Mouse (Mus musculus) mouse trophoblast stem cell (cell line): ENCODE data around the gene U2af1.
"Not testable (repeated sequence)": the region's sequence is repeated elsewhere in the genome, so short reads cannot be mapped to it uniquely, and the experiment has no call there.

Experiments
- in situ Hi-C, 2 experiments: fragments of 300-500 bp; cut with MseI, MboI; formaldehyde crosslinking; loops; 2 replicates in 1 of 2; 3 replicates in 1 of 2; pipeline ENCODE4 v1.15.1; 2025

Gene U2af1

GRCm38 (mm10) chr17:31658468-31659185 lies at the start of gene U2af1:
Gene U2af1, minus strand, starts transcription at chr17:31658892.
- in situ Hi-C loops, result loop anchor here (5.0 to 10.0 kb wide), 2 partner anchors 126 to 134 kb away; partner anchors contain the start of gene Ndufv3 (in 1 of the 2)

DNA sequence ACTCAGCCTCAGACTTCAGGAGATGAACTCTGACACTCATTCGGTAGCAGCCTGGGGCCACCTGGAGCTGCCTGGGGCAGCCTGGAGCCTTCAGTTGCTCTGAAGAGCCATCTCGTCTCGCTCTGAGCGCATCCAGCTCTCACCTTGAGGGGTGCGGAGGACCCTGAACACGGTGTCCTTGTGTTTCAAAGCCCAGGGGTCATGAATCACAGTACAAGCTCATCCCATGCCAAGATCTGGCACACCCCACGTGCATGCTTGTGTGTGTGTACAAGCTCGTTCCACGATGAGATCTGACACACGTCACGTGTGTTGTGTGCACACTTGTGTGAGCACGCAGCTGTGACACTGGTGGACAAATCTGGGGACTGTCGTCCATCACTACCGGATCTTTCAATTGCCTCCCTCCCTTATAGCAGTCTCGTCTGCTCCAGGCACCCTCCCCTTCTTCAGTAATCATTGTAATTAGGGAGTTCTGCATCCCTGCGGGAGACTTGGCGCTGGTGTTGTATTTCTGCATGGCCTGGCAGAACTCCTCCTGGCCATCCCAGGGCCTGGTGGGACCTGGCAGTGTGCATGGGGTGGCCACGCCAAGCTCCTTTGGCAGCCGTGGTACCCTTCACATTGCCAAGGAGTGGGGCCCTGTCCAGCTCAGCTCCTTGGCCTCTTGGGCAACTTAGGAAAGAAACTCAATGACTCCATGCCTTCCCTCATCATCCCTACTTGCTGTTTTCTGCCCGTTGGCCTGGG lies 46.8 kb upstream of the U2af1 start:
- in situ Hi-C loops, result no loop called here

DNA sequence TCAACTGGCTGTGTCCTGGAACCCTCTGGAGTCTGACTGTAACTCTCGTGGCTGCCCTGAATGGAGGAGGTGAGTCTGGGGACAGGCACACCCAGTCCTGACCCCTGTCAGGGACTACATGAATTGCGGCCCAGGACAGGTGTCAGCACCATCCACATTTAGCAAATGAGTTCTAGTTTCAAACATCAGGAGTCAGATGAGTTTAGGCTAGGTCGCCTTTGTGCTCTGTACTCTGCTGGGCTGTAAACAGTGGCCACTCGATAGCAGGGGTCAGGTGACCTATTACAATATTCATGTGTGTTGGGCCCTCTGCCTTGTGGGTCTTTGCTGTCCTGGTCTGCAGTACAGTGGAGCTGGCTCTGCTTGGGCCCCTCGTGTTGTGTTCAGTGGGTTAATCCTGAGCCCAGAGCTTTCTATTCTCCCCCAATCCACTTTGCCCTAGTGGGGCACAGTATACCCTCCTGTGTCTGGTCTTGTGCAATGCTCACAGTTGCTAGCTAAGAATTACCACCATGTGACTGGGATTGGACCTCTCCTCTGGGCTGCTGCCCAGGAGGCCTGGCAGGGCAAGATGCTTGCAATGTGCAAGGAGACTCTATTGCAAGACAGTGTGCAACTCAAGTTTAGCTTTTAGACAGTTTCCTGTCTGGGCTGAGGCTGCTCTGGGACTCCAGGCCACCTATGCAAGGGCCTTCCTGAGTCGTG lies 44.7 kb upstream of the U2af1 start:
- in situ Hi-C loops, result no loop called here

GRCm38 (mm10) chr17:31698347-31698746 lies 39.7 kb upstream of the U2af1 start:
- in situ Hi-C loops, result no loop called here

GRCm38 (mm10) chr17:31695356-31695755 lies 36.7 kb upstream of the U2af1 start:
- in situ Hi-C loops, result not testable (repeated sequence)

- in situ Hi-C loops, result no loop called here
Measured at GRCm38 (mm10) chr17:31694949-31695348, 36.3 kb upstream of the U2af1 start.

DNA sequence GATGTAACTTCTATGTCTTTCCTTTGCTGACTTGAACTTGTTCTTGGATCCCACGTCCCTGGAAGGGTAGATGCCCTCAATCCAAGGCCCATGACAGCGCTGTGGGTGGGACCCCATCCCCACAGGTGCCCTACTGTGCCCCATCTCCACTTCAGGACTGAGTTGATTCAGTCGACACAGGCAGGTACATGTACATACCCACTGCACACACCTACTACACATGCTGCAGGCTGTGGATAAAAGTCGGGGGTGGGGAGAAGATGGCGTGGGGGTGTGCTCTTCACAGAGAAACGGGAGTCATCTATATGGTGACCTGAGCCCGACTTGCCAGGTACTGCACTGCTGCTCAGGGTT lies 35.3 kb upstream of the U2af1 start:
- in situ Hi-C loops, result no loop called here

- in situ Hi-C loops, result no loop called here
Measured at GRCm38 (mm10) chr17:31693330-31694022, 34.8 kb upstream of the U2af1 start.

GRCm38 (mm10) chr17:31692918-31693317 lies 34.2 kb upstream of the U2af1 start:
- in situ Hi-C loops, result no loop called here

DNA sequence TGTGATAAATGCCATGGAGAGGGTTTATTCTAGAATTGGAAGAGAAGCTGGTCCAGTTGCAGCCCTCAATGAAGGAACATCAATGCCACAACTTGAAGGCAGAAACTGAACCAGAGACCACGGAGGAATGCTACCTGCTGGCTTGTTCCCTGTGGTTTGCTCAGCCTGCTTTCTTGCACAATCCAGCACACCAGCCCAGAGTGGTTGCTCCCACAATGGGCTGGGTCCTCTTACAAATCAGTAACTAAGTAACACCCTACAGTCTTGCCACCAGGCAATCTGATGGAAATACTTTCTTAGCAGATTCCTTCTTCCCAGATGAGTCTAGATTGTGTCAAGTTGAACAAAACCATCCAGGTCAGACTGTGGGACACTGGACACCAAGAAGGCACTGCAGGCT lies 30.9 kb upstream of the U2af1 start:
- in situ Hi-C loops, result loop anchor here (5.0 kb wide), 2 partner anchors 158 to 333 kb away; no protein-coding TSS in a partner anchor

DNA sequence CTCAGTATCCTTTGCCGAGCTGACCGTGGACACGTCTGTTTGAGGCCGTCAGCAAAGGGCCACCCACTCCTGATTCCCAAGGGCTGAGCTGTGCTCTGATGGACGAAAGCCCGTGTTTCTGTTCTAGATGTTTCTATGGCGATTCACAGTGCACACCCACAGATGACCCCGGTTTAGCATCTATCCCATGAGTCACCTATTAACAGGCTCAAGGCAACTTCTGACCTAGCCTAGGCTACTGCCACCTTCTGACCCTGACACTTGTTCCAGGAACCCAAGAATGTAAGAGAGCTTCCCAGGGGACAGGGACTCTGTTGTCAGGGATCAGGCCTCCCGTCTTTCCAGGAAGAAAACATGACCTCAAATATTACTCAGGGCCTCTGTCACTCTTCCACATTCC lies 29.4 kb upstream of the U2af1 start:
- in situ Hi-C loops, result loop anchor here (5.0 kb wide), 2 partner anchors 159 to 334 kb away; no protein-coding TSS in a partner anchor

DNA sequence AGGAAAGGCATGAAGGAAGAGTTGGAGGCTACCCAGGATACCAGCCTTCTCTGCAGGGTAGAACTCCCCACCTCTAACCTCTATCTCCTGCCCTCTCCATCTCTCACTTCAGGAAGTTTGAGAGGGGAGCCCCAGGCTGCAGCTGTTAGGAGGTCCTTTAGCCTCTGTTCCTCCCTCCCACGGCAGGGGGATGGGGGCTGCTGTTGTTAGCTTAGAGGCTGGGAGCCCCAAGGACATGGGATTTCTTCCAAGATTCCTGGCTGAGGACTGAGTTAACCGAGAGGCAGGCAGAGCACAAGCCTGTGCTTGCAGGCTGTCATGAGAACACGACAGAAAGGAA lies 27.5 kb upstream of the U2af1 start:
- in situ Hi-C loops, result loop anchor here (5.0 kb wide), 2 partner anchors 161 to 336 kb away; no protein-coding TSS in a partner anchor

DNA sequence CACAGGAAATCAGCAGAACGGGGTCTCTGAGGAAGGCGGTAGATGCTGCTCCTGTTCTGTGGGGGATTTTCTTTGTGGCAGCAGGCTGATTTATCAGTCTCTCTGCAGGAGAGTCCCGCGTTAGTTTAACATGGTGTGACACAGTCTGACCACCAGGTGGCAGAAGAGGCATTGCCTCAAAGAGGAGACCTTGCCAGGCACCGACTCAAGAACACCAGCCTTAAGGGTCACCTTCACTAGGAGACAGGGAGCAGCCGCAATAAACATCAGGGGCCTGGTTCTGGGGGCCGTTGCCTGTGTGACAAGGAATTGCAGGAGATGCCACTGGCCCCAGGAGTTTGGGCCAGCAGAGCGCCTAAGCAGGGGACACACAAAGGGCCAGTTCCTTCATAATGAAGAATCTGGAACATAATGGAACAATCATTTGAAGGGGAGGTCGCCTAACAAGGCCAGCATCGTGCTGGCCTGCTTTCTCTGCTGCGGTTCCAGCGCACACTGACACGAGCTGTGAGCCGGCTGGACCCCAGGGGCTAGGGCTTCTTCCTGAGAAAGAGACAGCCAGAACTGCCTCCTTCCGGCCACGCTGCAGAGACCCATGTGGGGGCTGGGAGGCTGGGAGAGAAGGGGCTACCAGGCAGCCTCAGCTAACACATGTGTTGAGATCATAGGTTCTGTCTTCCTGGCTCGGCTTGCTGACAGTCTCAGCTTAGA lies 27.0 kb upstream of the U2af1 start:
- in situ Hi-C loops, result loop anchor here (5.0 kb wide), 2 partner anchors 162 to 337 kb away; no protein-coding TSS in a partner anchor

DNA sequence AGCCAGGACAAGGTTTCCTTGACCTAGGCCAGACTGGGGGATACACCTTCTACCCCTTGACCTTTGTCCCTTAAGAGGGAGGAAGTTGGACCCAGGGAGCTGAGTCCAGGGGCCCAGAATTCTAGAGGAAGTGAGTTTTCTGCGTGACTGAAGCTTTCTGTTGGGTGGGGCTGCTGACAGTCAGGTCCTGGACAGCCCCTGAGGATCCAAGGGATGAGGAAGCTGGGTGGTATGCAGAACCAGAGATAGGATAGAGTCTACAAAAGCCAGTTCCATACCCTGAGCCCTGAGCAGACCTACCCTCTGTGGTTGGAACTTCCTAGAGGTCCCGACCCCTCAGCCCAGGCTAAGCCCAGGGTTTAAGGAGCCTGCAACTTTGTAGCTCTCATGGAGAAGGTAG lies 21.8 kb upstream of the U2af1 start:
- in situ Hi-C loops, result no loop called here

DNA sequence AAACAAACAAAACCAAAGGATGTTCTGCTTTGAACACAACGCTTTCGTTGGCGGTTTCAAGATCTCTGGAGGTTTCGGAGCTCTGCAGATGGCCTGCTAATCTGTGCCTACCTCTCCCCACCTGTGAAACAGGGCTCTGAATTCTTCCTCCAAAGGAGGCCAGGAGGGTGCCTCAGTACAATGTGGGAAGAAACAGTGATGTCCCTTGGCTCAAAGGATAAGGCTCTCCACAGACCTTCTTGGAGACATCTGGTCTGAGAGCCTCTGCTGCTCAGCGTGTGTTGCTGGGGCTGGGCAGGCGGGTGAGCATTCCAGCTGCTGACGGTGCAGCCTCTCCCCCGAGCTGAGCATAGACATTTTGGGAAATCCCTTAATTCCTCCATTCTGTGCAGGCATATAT lies 18.8 kb upstream of the U2af1 start, which contains the start of gene Cryaa:
Cryaa (plus strand) TSS at position 301 of the 400 bp plus-strand sequence.
- in situ Hi-C loops, result no loop called here

DNA sequence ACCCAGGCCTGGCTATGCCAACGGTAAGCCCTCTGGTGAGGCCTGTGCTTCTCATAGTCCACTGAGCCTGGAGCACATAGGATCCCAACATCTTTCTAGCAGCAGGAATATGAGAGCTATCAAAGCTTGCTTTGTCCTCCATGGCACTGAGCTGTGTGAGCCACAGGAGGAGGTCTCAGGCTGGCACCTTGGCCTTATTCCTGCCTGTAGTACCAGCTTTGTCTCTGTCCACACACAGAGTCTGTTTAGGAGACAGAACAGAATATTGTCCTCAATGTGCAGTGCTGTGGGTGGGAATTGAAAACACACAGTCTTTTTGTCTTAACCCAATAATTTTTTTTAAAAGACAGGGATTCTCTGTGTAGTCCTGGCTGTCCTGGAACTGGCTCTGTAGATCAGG lies 15.7 kb upstream of the U2af1 start:
- in situ Hi-C loops, result no loop called here

GRCm38 (mm10) chr17:31672279-31672678 lies 13.6 kb upstream of the U2af1 start:
- in situ Hi-C loops, result no loop called here

GRCm38 (mm10) chr17:31671698-31672097 lies 13.0 kb upstream of the U2af1 start:
- in situ Hi-C loops, result no loop called here

- in situ Hi-C loops, result no loop called here
Measured at GRCm38 (mm10) chr17:31670163-31670562, 11.5 kb upstream of the U2af1 start.

- in situ Hi-C loops, result no loop called here
Measured at GRCm38 (mm10) chr17:31668306-31668705, 9.6 kb upstream of the U2af1 start.

DNA sequence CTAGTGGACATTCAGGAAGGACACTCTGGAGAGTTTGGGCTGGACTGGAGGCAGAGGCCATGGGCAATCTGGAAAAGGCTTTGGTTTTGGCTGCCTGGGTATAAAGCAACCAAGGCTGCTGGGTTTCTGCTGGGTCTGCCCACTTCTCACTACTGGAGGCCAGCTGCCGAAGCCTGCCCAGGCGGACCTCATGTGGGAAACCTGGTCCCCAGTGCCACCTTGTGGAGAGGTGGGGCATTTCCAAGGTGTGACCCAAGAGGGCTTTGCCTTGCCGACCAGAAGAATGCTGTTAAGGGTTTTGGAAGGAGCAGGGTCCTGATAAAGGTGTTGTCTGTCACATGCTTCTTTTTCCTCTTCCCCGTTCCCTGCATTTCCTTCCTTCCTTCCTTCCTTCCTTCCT lies 6.1 kb upstream of the U2af1 start:
- in situ Hi-C loops, result no loop called here
